Mouse (Mus musculus): Measurements from ENCODE around the gene Gm3685.
A peak's percentile ranks its signal among the peaks of the same experiment; 100 is the strongest.
"Not testable (repeated sequence)": the region's sequence is repeated elsewhere in the genome, so short reads cannot be mapped to it uniquely, and the experiment has no call there.

Gene Gm3685

GRCm38 (mm10) chr14:7044870-7045269 is at the start of gene Gm3685:
Gene Gm3685, minus strand, starts transcription at chr14:7044970.
- not testable (repeated sequence) for DNase-seq (ENCODE audit: low spot score in 2 of 2)

GRCm38 (mm10) chr14:7026781-7027749 is 17.7 kb downstream of the Gm3685 start, which contains the start of gene Gm10406:
Gene Gm10406, minus strand, starts transcription at chr14:7027449.
- DNase-seq (ENCODE audit: low spot score in 2 of 2), result peak in 1 of 2 experiments; percentile 19

- DNase-seq (ENCODE audit: low spot score in 2 of 2), result peak in 1 of 2 experiments; percentile 0
These were observed 18.5 kb downstream of the Gm3685 start for GRCm38 (mm10) chr14:7026274-7026673.

Measured in urinary bladder, postnatal 36 days (tissue).